Mouse (Mus musculus) cerebellum, adult 8-10 months (tissue): ENCODE data around the gene Cep135.

Experiments
- DNase-seq: peaks from one replicate; pipeline ENCODE4 v3.0.0; 2022

Cep135 gene

GRCm38 (mm10) chr5:76645091-76645868 lies 56.8 kb downstream of the Cep135 start:
- no peak for DNase-seq

GRCm38 (mm10) chr5:76649897-76650296 lies 61.4 kb downstream of the Cep135 start:
- no peak for DNase-seq

- DNase-seq, result no peak
These were observed 62.7 kb downstream of the Cep135 start for GRCm38 (mm10) chr5:76651151-76651725.

GRCm38 (mm10) chr5:76656212-76656611 lies 67.7 kb downstream of the Cep135 start, which contains the start of gene C530008M17Rik:
TSS of gene C530008M17Rik (plus strand) at chr5:76656512.
- no peak for DNase-seq

GRCm38 (mm10) chr5:76657245-76658083 lies 69.0 kb downstream of the Cep135 start:
- DNase-seq, result peak; percentile 26

GRCm38 (mm10) chr5:76658084-76658934 lies 69.8 kb downstream of the Cep135 start:
- peak; percentile 5 for DNase-seq

GRCm38 (mm10) chr5:76659958-76660635 lies 71.6 kb downstream of the Cep135 start:
- no peak for DNase-seq

- no peak for DNase-seq
These were observed 72.8 kb downstream of the Cep135 start for GRCm38 (mm10) chr5:76661310-76661709.

GRCm38 (mm10) chr5:76664936-76665335 lies 76.4 kb downstream of the Cep135 start:
- no peak for DNase-seq

- DNase-seq, result no peak
These were observed 76.9 kb downstream of the Cep135 start for GRCm38 (mm10) chr5:76665421-76665820.

- no peak for DNase-seq
These were observed 77.7 kb downstream of the Cep135 start for GRCm38 (mm10) chr5:76666026-76666756.

- no peak for DNase-seq
These were observed 79.6 kb downstream of the Cep135 start for GRCm38 (mm10) chr5:76668118-76668517.

- DNase-seq, result no peak
These were observed 80.0 kb downstream of the Cep135 start for GRCm38 (mm10) chr5:76668547-76668946.

- no peak for DNase-seq
These were observed 81.7 kb downstream of the Cep135 start for GRCm38 (mm10) chr5:76670183-76670582.

GRCm38 (mm10) chr5:76674022-76674653 lies 85.6 kb downstream of the Cep135 start:
- DNase-seq, result no peak

- DNase-seq, result no peak
These were observed 86.9 kb downstream of the Cep135 start for GRCm38 (mm10) chr5:76675369-76675768.

- DNase-seq, result no peak
These were observed 92.5 kb downstream of the Cep135 start for GRCm38 (mm10) chr5:76680959-76681358.

GRCm38 (mm10) chr5:76681895-76682656 lies 93.6 kb downstream of the Cep135 start:
- no peak for DNase-seq

GRCm38 (mm10) chr5:76683455-76683854 lies 95.0 kb downstream of the Cep135 start:
- DNase-seq, result no peak
